Mouse (Mus musculus) WW6 (cell line): ENCODE measurements around the gene 1500015O10Rik.

Experiments used
- DNase-seq: peaks from one replicate; pipeline ENCODE4 v3.0.0-alpha.2; 2013; ENCODE audit warnings: low read depth, low spot score

1500015O10Rik gene

GRCm38 (mm10) chr1:43730491-43730924 is at the start of gene 1500015O10Rik:
Gene 1500015O10Rik (plus strand): TSS chr1:43730602.
- DNase-seq: peak; percentile 16

- no peak for DNase-seq
Observed at GRCm38 (mm10) chr1:43689983-43690382, 40.4 kb upstream of the 1500015O10Rik start.

- no peak for DNase-seq
Observed at GRCm38 (mm10) chr1:43690507-43690906, 39.9 kb upstream of the 1500015O10Rik start.

GRCm38 (mm10) chr1:43694076-43694475 is 36.3 kb upstream of the 1500015O10Rik start:
- DNase-seq: no peak

GRCm38 (mm10) chr1:43694851-43695545 is 35.4 kb upstream of the 1500015O10Rik start:
- DNase-seq: no peak

GRCm38 (mm10) chr1:43698577-43699000 is 31.8 kb upstream of the 1500015O10Rik start:
- DNase-seq: no peak

- no peak for DNase-seq
Observed at GRCm38 (mm10) chr1:43714841-43715240, 15.6 kb upstream of the 1500015O10Rik start.

- no peak for DNase-seq
Observed at GRCm38 (mm10) chr1:43717967-43718366, 12.4 kb upstream of the 1500015O10Rik start.

GRCm38 (mm10) chr1:43718793-43719192 is 11.6 kb upstream of the 1500015O10Rik start:
- DNase-seq: no peak

- DNase-seq: no peak
Observed at GRCm38 (mm10) chr1:43722459-43722858, 7.9 kb upstream of the 1500015O10Rik start.

- DNase-seq: peak; percentile 11
Observed at GRCm38 (mm10) chr1:43732100-43732499, 1.7 kb downstream of the 1500015O10Rik start.

- no peak for DNase-seq
Observed at GRCm38 (mm10) chr1:43732657-43733056, 2.3 kb downstream of the 1500015O10Rik start.

- DNase-seq: peak; percentile 18
Observed at GRCm38 (mm10) chr1:43737812-43738518, 7.6 kb downstream of the 1500015O10Rik start.

GRCm38 (mm10) chr1:43738519-43738894 is 8.1 kb downstream of the 1500015O10Rik start:
- DNase-seq: no peak

- DNase-seq: no peak
Observed at GRCm38 (mm10) chr1:43754448-43755312, 24.3 kb downstream of the 1500015O10Rik start.

- no peak for DNase-seq
Observed at GRCm38 (mm10) chr1:43760085-43760484, 29.7 kb downstream of the 1500015O10Rik start.

- DNase-seq: no peak
Observed at GRCm38 (mm10) chr1:43764481-43764880, 34.1 kb downstream of the 1500015O10Rik start.

GRCm38 (mm10) chr1:43766328-43766727 is 35.9 kb downstream of the 1500015O10Rik start:
- DNase-seq: no peak

- DNase-seq: no peak
Observed at GRCm38 (mm10) chr1:43768385-43768990, 38.1 kb downstream of the 1500015O10Rik start.

GRCm38 (mm10) chr1:43769348-43769747 is 38.9 kb downstream of the 1500015O10Rik start:
- no peak for DNase-seq

- DNase-seq: no peak
Observed at GRCm38 (mm10) chr1:43770032-43770431, 39.6 kb downstream of the 1500015O10Rik start.

- DNase-seq: no peak
Observed at GRCm38 (mm10) chr1:43772694-43773093, 42.3 kb downstream of the 1500015O10Rik start.
